Mouse (Mus musculus): ENCODE measurements around the gene Gnai3.

The Gnai3 gene

DNA sequence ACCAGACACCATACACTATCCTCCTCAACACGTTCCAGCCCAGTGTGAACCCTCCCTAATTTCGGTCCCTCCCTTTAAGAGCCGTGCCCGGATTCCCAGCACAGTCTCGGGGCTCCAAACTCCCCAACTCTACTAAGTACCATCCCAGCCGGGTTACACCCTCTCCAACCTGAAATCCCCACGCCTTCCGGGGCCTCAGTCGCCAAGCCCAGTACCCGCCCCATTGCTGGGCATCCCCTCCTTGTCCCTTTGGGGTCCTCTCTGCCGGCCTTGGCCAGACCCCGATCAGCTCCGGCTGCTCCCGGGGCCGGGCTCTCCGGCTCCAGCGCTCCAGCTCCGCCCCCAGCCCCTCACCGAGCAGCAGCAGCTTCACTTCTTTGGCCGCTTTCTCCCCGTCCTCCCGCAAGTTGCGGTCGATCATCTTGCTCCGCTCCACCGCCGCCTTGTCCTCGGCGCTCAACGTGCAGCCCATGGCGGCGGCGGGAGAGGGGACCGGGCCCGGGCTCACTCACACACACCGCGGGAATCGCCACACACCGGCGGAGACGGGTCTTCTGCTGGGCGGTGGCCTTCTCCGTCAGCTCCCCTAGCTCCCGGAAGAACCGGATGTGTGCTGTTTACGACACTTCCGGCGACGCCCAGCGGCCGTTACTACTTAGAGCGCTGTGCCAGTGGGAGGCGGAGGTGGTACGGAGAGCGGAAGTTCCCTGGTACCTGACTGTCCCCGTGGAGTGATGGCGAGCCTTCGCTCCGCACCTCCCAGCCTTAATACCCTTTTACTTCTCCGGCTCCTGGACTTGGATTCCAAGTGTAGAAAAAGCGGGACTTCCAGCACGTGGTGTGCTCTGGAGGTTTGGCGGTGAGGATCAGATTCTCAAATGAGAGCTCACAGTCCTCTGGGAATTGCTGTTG is at the start of gene Gnai3:
Gnai3 (minus strand) TSS at position 613 of the 912 bp plus-strand sequence.
- DNase-seq: peak; percentile 94

DNA sequence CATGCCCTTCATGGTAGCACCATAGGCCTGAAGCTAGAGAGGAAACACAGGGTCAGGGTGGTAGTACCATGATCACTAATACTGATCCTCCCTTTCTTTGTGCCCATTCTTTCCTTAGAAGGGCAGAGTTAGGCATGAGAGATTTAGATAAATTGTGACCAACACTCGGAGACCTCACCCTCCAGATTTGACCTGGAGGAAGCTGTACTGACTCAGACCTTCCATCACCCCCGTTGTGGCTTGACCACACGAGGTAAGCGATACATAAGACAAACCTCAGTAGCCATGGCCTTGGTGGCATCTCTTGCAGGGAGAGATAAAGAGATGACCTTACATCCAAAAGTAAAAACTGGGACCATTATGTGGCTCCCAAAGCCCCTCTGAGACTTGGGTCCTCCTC is 49.3 kb upstream of the Gnai3 start:
- no peak for DNase-seq

DNA sequence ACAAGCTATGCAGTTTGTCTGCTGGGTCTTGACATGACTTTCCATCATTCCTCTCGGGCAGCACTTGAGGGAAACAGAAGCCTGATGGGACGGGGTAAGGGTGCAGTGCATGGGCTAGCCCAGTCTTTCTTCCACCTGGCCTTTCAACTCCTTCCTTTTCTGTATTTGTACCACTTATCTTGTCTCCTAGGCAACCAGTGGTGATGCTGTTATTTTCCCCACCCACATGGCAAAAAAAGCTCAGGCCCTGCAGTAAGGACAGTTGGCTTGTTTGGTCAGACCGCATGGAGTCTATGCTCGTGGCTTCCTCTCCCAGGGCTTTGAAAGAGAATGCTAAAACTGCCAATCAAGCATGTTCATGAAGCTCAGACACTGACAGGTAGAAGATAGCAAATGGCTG is 47.7 kb upstream of the Gnai3 start:
- DNase-seq: no peak

DNA sequence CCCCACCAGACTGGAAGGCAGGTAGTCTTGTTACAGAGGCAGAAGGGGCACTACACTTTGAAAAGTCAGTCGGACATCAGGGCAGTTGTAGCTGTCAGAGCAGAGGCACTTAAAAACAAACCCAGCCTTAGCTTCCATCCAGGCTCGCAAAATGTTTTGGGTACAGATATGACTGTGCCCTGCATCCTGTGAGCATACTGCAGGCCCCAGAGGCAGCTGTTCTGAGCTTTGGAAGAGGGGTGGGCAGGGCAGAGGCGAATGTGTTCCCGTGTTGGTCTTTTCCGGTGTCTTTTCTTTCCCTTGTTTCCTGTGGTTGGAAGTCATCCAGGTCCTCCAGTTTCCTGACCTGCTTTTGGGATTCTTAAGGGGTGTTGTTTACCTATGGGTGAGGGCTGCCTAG is 44.0 kb upstream of the Gnai3 start:
- no peak for DNase-seq

DNA sequence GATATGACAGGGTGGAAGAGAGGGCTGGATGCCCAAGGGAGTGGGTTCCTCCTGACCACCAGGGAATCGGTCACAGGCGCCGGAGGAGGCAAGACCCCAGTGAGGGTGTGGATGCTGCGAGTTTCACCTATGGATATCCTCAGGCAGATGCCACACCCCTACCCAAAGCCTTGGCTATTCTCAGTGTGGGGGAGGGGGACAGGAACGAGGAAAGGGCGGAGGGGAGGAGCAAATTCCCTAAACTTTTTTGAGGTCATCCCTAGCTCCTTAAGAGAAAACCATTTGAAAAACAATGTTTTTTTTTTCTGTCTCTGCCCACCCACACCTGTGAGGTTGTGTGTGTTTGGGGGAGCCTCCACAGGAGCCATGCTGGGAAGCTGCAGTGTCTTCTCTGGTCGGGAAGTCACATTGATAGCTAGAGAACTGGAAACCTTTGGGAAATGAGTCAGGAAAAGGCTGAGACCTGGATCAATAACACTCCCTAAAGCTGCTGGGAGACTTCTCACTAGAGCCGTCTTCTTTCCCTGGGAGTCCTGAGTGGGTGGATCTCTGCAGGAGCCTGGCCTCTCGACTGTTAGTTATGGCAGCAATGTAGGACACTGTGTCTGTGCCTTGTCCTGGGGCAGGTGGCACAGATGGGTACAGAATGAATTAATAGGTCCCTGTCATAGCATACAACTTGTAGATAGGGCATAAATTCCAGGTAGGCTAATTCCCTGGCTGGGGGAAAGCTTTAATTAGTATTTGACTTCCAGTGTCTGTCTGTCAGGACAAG is 43.0 kb upstream of the Gnai3 start:
- DNase-seq: no peak

DNA sequence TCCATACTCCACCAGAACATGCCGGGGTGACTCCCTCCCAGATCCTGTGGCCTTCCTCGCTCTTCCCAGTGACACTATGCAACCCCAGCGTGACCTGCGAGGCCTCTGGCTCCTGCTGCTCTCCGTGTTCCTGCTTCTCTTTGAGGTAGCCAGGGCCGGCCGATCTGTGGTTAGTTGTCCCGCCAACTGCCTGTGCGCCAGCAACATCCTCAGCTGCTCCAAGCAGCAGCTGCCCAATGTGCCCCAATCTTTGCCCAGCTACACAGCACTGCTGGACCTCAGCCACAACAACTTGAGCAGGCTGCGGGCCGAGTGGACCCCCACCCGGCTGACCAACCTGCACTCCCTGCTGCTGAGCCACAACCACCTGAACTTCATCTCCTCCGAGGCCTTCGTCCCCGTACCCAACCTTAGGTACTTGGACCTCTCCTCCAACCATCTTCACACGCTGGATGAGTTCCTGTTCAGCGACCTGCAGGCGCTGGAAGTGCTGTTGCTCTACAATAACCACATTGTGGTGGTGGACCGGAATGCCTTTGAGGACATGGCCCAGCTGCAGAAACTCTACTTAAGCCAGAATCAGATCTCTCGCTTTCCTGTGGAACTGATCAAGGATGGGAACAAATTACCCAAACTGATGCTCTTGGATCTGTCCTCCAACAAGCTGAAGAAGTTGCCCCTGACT is 41.3 kb upstream of the Gnai3 start:
- no peak for DNase-seq

DNA sequence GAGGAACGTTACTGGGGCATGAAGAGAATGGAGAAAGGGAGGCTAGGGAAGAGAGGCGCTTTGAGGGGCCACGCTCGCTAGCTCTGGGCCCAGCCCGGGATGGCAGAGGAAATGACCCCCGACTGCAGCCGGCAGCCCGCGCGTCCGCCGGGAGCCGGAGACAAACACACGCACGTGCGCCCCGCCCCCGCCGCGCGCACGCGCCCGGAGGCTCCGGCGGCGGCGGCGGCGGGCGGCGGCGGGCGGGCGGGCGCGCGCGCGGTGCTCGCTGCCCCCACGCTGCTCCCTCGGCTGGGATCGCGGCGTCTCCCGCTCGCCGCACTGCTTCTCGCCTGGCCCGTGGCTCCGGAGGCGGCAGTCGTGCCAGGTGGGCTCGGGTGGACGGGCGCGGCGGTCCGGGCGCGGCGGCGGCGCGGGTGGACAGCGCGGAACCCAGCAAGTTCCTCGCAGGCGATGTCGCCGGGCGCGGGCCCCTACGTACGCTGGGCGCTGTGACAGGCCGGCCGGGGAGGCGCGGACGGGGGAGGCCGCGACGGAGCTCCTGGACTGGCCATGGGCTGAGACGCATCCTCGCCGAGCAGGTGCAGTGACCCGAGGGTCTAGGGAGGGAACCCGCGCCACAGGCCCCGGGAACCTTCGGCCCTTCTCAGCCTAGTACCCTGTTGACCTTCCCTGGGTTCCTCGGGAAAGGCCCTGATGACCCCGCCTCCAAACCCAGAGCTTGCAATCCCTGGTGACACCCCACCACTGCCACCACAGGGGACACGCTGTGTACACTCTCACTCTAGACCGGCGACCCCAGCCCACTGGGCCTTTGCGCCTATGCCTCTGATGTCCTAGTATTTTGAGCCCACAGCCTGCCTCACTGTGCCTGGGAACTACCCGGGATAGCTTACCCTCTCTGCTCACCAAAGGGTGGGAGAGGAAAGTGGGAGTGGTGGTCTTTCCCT is 40.4 kb upstream of the Gnai3 start, which contains the start of gene Amigo1:
Amigo1 (plus strand) TSS at position 238 of the 950 bp plus-strand sequence.
- no peak for DNase-seq

DNA sequence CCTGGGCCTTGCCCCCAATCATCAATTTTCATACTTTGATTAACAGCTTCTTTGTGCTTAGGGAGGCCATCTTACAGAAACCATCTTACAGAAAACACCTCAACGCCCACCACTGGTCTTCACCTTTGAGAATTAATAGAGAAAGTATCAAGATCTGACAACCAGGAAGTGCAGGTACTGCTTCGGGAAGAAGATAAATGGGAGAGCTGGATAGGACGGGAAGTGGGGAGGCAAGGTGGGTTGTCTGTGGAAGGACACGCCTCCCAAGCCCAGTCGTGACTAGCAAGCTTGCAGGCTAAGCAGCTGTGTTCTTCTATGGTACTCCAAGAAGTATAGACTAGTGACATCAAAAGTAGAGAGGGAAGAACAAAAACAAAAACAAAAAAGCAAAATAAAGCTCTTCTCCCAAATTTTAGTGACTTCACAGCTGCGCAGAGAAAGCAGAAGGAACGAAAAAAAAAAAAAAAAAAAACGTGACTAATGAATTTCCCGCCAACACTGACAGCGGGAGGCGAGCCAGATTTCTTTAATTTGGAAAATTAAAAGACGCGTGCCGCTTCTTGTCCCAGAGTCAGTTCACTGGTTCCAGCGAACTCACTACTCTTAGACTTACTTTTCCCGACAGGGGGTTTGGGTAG is 39.6 kb upstream of the Gnai3 start:
- DNase-seq: no peak

DNA sequence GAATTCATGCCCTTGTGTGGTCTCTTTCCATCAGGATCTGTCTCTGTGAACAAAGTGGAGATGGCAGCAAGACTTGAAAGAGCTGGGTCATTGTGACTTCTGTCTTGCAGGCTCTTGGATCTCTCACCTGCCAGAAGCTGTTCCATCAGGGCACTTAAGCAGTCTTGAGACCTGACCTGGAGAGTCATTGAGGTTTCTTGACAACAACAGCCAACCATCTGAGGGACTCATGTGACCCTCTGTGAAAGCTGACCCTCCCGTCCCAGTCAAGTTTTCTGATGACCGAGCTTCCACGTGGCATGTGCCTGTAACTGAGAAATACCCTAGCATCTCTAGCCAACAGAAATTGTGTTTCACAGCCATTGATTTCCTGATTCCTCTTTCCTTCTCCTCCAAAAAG is 38.8 kb upstream of the Gnai3 start:
- DNase-seq: no peak

DNA sequence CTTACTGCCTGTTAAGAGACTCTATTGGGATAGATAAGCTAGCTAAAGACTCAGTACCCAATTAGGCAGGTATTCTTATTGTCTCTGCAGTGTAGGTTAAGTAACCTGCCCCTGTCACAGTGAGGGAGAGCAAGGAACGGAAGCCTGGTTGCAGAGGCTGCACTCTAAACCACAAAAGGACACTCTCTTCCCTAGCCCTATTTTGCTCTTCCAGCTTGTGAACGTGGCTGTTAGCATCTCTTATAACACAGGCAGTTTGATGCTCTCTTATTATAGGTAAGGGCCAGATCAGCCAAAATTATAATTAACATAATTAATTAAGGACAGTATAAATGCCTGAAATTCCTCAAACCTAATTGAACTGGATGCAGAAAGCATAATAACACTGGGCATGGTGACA is 34.6 kb upstream of the Gnai3 start:
- DNase-seq: no peak

DNA sequence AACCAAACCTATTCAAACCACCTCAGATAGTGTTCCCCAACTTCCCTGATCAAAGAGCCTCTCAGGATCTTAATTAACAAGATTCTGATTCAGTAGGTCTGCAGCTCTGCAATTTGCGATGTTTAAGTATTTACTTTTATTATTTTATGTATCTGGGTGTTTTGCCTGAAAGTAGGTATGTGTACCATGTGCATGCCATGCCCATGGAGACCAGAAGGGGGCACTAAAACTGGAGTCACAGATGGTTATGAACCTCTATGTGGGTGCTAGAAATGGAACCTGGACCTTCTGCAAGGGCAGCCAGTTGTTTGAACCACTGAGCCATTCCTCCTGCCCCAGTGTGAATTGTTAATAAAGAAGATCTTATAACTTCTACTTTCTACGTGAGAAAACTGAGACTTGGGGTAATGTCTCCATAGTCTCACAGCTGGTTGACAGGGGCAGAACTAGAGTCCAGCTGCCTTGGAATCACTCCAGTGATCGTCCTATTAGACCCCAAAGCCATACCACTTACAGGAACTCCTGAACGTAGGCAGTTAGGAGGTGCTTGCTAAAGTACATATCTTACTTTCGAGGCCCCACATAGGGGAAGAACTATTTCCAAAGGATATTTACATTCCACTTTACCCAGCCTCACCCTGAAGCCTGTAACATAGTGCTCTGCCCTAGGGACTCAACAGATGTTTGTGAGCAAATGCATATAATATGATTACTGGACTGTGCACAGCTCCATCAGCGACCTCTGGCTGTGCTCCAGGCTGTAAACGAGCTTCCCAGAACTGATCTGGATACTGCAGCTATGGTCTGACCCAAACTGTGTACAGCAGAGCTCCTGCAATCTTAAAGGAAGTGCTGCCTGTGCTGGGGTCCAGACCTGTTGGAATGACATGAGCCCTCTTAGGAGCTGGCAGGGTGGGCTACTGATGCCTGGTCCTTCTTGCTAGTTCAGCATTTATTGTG is 33.1 kb upstream of the Gnai3 start:
- no peak for DNase-seq

DNA sequence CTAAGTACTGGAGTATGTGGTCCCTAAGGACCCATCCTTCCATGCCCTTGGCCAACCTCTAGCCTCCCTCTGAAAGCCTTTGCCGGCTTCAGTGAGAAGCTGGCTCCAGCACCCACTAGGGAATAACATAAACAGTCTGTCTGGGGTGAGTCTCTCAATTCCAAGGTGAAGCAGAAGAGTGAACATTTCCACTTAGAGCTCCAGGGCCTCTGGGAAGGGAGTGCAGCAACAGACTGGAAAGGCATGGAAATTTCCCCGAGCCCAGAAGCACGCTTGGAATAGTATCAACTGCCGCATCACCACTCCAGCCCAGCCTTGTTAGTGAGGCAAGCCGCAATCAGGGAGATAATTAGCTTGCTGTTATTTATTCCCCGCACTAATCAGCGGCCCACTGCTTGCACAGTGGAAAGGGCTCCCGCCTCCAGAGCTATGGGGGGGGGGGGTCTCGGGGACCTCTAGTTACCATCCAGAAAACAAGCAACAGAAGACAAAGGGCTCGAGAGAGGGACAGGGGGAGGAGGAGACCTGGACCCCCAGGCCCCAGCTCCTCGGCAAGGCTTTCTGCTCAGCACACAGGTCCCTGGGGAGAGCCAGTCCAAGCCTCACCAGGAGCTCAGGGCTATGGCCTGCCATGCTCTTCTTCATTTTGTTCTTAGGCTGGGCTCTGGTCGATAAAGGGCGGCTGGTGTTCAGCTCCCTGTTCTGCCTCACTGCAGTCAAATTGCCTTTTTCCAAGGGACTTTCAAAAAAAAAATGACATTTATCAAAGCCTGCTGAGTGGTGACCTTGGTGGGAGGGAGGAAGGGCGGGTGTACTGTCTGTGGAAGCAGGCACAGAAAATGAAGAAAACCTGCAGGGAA is 29.0 kb upstream of the Gnai3 start:
- peak; percentile 86 for DNase-seq

DNA sequence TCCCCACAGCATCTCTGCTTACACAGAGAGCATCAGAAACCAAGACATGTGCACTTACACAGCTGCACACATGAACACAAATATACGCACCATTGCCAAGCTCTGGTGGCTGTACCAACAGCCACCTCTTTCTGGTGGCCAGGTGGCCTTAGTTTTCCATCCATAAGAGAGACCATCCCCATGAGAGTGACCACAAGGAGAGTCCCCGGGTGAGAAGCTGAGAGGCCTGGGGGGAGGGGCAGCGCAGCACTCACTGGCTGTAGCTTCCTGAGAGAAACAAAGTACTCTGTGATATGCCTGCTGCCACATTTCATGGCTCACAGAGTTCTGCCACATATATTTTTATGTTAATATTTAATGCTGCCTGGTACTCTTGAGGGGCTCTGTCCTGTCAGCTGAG is 23.3 kb upstream of the Gnai3 start:
- no peak for DNase-seq

DNA sequence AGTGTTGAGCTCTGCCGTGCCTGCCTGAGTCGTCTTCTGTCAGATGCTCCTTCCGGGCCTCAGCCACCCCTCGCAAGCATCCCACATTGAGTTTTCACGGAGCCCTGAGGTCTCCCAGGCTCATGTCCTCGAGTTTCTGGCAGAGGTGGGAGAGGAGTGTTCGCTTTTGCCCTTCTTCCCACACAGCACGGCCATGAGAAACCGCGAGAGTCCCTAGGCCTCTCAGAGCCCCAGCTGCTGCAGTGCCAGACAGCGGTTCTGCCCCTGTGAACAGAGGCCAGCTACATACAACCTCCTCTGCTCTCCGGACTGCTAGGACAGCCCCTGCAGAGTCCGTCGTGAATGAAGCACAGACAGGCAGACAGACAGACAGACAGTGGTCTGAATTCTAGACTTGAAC is 21.6 kb upstream of the Gnai3 start:
- DNase-seq: no peak

DNA sequence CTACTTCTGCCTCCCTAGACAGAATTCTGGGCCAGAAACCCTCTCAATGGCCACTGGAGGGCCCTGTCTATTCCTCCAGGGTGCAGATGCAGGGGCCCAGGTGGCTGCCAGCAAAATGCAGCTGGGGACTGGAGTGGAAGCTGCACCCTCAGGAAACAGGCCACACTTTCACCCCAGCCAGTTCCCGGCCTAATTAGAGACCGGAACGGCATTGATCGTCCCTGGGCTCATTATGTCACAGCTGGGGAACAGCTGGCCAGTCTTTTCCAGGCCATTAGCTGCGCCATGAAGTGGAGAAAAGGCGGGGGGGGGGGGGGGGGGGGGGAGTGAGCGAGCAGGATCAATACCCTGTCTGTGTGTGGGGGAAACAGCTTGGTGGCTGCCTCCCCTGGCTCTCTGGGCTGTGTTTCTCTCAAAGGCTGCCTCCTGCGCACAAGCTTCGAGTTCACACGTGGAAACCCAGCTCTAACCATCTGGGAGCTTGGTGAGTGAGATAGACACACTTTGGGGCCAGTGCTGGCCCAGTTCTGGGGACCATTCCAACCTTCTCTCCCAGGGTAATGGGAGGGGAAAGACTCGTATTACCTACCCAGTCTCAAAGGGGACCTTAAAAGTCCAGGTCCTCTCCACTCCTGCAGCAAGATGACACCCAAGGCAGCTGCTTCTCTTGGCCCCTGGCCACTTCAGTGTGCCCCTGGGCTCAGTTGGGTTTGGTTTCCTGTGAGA is 20.7 kb upstream of the Gnai3 start:
- DNase-seq: peak; percentile 68

DNA sequence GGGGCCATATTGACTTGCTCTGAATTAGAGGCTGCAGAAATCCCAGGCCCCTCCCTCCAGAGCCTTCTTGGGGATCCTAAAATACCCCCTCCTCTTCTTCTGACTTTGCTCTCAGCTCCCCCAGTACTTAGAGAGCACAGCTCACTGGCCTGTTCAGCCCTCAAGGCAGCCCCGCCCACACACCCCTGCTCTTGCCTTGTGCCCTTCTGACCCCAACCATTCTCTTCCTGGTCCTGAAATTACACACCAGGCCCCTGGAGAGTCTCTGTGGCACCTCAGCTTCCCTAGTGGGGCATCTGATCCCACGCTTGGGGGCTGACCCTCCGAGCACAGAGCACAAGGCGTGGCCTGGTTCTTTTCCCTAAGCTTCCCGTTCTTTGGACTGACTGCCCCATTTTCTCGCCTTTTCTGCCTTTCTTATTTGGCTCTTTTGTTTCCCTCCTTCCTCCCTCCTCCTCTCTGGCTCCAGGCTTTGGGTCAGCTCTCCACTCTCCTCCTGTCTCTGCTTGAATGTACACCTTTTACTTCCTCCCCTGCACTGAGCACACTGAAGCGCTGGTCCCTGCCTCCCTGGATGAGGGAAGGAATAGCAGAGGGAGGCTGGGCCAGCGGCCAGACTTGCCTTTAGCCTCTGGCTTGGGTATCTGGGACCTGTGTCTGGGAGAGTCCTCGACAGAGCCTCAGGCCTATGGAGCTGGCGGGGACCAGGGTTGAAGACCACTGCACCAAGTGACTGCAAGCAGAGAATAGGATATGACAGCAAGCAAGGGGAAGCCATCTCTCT is 19.8 kb upstream of the Gnai3 start:
- no peak for DNase-seq

DNA sequence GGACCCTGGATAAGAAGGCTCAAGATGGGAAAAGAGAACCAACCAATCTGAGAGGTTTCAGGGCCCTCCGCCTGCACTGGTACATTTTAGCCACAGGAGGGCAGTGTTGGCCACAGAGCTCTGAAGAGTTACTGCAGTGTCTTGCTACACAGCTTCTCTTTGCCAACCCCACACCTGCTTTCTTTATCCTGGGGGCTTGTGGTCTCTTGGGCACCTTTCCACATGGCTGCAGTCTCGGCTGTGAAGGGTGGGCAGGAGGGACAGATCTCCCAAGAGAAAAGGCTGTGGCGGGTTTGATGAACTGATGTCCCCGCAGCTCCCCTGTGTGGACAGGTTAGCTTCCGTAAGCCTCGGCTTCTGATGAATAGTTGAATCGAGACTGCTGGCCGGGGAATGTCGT is 18.9 kb upstream of the Gnai3 start:
- peak; percentile 81 for DNase-seq

DNA sequence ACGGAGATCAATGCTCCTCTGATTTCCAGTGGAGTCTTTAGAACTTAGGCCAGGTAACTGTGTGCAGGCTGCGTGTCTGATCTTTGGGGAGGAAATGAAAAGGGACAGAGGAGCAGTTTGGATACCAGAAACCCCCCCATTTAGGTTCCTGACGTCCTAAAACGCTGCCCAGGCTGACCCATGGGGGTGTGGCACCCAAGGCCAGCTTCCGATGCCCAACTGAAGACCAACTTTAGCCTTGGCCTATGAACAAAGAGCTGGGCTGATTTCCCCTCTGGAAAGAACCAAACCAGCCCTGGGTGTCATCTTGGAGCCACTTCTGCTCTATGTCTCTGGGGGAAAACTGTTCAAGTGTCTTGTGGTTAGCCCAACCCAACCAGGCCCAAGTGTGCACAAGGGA is 18.1 kb upstream of the Gnai3 start:
- DNase-seq: no peak

All from right cerebral cortex, adult 18-20 months (tissue).